Comparison of ENCODE assay signal across 20 mouse cellular contexts in the genomic region with DNA sequence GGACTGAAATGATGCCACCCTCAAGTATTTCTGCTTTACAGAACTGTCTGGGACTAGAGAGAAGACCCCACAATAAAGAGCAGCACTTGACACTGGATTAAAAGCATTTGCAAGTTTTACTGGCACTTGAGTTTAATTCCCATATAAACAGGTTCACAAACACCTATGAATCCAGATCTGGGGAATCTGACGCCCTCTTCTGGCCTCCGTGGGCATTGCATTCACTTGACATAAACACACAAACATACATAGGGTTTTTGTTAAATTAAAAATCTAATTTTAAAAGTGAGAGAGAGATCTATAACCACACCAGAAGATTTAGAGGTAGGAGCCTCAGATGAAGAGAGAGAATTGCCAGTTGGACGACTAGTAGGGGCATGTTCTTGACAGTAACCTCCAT.
A peak's percentile ranks its signal among the peaks of the same experiment; 100 is the strongest.
DNase-seq lines count a peak whose midpoint lies in the region; ATAC-seq and TF ChIP-seq lines count a peak whose summit lies in the region.
"Had no signal": no experiment of that assay in that cellular context is flagged by ENCODE, and none has a peak within 500 bp of the region (broad histone marks: within the 10 kb centered on the region; RNA-seq: fewer than 3 reads in every experiment).

No protein-coding gene starts in this region.

- DNase-seq in embryo, embryonic 10.5 days (ENCODE audit: low spot score) = peak; percentile 1
- DNase-seq in embryo, embryonic 9.5 days (ENCODE audit: extremely low spot score) = no peak
- no peak for DNase-seq in kidney, postnatal 0 days (ENCODE audit: low spot score)
- no peak for DNase-seq in midbrain, postnatal 0 days (ENCODE audit: low spot score)
- DNase-seq in midbrain, embryonic 10.5 days (ENCODE audit: low spot score) = no peak
- no peak for DNase-seq in adrenal gland, adult 8-10 months
- no peak for DNase-seq in adrenal gland, postnatal 4 days (ENCODE audit: low spot score in 2 of 2)
- DNase-seq: adrenal gland, postnatal 25 days; cerebellum, adult 11 months; cerebellum, adult 9-11 months; kidney, adult 18-20 months; right cerebral cortex, adult 18-20 months had no signal

- no peak for ATAC-seq in kidney, postnatal 0 days (replicated peaks; ENCODE audit: low FRiP score, low read depth)
- ATAC-seq in kidney, embryonic 15.5 days (replicated peaks; ENCODE audit: low FRiP score) = no peak
- no peak for ATAC-seq in midbrain, postnatal 0 days (ENCODE audit: low FRiP score)

- WGBS in kidney, postnatal 0 days = 49% methylated on average over 3 of the region's 3 CpGs
- whole genome bisulfite sequencing in kidney, embryonic 15.5 days = 34% methylated on average over 3 of the region's 3 CpGs
- 48% methylated on average over 3 of the region's 3 CpGs for WGBS in midbrain, postnatal 0 days
- 37% methylated on average over 3 of the region's 3 CpGs for WGBS in midbrain, embryonic 10.5 days

- no peaks in the 10 kb centered on the region for H3K9me3 ChIP-seq in kidney, postnatal 0 days (replicated peaks; ENCODE audit: low read length)
- H3K9me3 ChIP-seq in kidney, embryonic 15.5 days (replicated peaks) = no peaks in the 10 kb centered on the region
- H3K9me3 ChIP-seq in midbrain, postnatal 0 days (ENCODE audit: low read length) = no peaks in the 10 kb centered on the region
- no peaks in the 10 kb centered on the region for H3K9me3 ChIP-seq in midbrain, embryonic 10.5 days (replicated peaks)
- H3K9me3 ChIP-seq: G1E; heart, embryonic 12.5 days; hindbrain, embryonic 10.5 days; limb, embryonic 10.5 days; neural tube, embryonic 15.5 days; stomach, embryonic 15.5 days had no signal

- H3K4me2 ChIP-seq in kidney, postnatal 0 days (ENCODE audit: low read length) = no peak overlapping the region
- no peak overlapping the region for H3K4me2 ChIP-seq in kidney, embryonic 15.5 days
- H3K4me2 ChIP-seq in midbrain, postnatal 0 days (ENCODE audit: low read depth, low read length, poor library complexity, severe bottlenecking) = no peak overlapping the region
- H3K4me2 ChIP-seq: heart, embryonic 12.5 days; midbrain, embryonic 11.5 days; neural tube, embryonic 15.5 days; stomach, embryonic 15.5 days had no signal

- no peak overlapping the region for H3K9ac ChIP-seq in kidney, postnatal 0 days (ENCODE audit: low read depth, low read length)
- H3K9ac ChIP-seq in kidney, embryonic 15.5 days = no peak overlapping the region
- no peak overlapping the region for H3K9ac ChIP-seq in midbrain, postnatal 0 days (replicated peaks; ENCODE audit: low read length, poor library complexity, severe bottlenecking)
- H3K9ac ChIP-seq: heart, embryonic 12.5 days; neural tube, embryonic 15.5 days; stomach, embryonic 15.5 days had no signal

- peak; percentile 50 for TF ChIP-seq CTCF in kidney, postnatal 0 days (IDR thresholded peaks at IDR 0.05; ENCODE audit: low read depth)
- peak; percentile 30; the same call in 1 of the 2 replicates for TF ChIP-seq CTCF in midbrain, postnatal 0 days (IDR thresholded peaks at IDR 0.05)

- H3K27ac ChIP-seq in kidney, postnatal 0 days = no peak overlapping the region
- H3K27ac ChIP-seq in kidney, embryonic 15.5 days = no peak overlapping the region
- no peak overlapping the region for H3K27ac ChIP-seq in midbrain, postnatal 0 days (ENCODE audit: low read depth, low read length)
- no peak overlapping the region for H3K27ac ChIP-seq in midbrain, embryonic 10.5 days (replicated peaks)
- H3K27ac ChIP-seq: hindbrain, embryonic 10.5 days; limb, embryonic 10.5 days; neural tube, embryonic 15.5 days; stomach, embryonic 15.5 days had no signal

- no peaks in the 10 kb centered on the region for H3K36me3 ChIP-seq in kidney, postnatal 0 days (ENCODE audit: insufficient read depth, low read length)
- H3K36me3 ChIP-seq in kidney, embryonic 15.5 days = no peaks in the 10 kb centered on the region
- H3K36me3 ChIP-seq in midbrain, postnatal 0 days (ENCODE audit: insufficient read depth, low read length) = no peaks in the 10 kb centered on the region
- no peaks in the 10 kb centered on the region for H3K36me3 ChIP-seq in midbrain, embryonic 10.5 days
- H3K36me3 ChIP-seq: G1E; heart, embryonic 12.5 days; hindbrain, embryonic 10.5 days; limb, embryonic 10.5 days; neural tube, embryonic 15.5 days; stomach, embryonic 15.5 days had no signal

- H3K27me3 ChIP-seq in kidney, postnatal 0 days (ENCODE audit: insufficient read depth, low read length) = no peaks in the 10 kb centered on the region
- no peaks in the 10 kb centered on the region for H3K27me3 ChIP-seq in kidney, embryonic 15.5 days
- no peaks in the 10 kb centered on the region for H3K27me3 ChIP-seq in midbrain, postnatal 0 days (ENCODE audit: insufficient read depth, low read length)
- H3K27me3 ChIP-seq in midbrain, embryonic 10.5 days (ENCODE audit: low read depth, poor library complexity, severe bottlenecking) = no peaks in the 10 kb centered on the region
- H3K27me3 ChIP-seq: heart, embryonic 12.5 days; neural tube, embryonic 15.5 days; stomach, embryonic 15.5 days had no signal

- no peaks in the 10 kb centered on the region for H3K4me1 ChIP-seq in kidney, postnatal 0 days (replicated peaks; ENCODE audit: insufficient read depth, low read length)
- no peaks in the 10 kb centered on the region for H3K4me1 ChIP-seq in kidney, embryonic 15.5 days
- H3K4me1 ChIP-seq in midbrain, postnatal 0 days (ENCODE audit: insufficient read depth, low read length) = no peaks in the 10 kb centered on the region
- H3K4me1 ChIP-seq in midbrain, embryonic 10.5 days = no peaks in the 10 kb centered on the region
- H3K4me1 ChIP-seq: heart, embryonic 12.5 days; hindbrain, embryonic 10.5 days; limb, embryonic 10.5 days; neural tube, embryonic 15.5 days; stomach, embryonic 15.5 days had no signal

- H3K4me3 ChIP-seq in kidney, postnatal 0 days (replicated peaks; ENCODE audit: low read depth, low read length) = no peak overlapping the region
- no peak overlapping the region for H3K4me3 ChIP-seq in kidney, embryonic 15.5 days (replicated peaks)
- H3K4me3 ChIP-seq in midbrain, postnatal 0 days (ENCODE audit: low read depth, low read length) = no peak overlapping the region
- H3K4me3 ChIP-seq in midbrain, embryonic 10.5 days = no peak overlapping the region
- H3K4me3 ChIP-seq: heart, embryonic 12.5 days; hindbrain, embryonic 10.5 days; limb, embryonic 10.5 days; neural tube, embryonic 15.5 days; stomach, embryonic 15.5 days had no signal
